Mouse (Mus musculus) T-helper 1 cell (primary cell): Measurements from ENCODE around the gene Tbx15.

Source experiments
- in situ Hi-C: fragments of 300-600 bp; cut with MboI, MseI; formaldehyde crosslinking; loops from one replicate; pipeline ENCODE4 v1.15.1; 2025; ENCODE audit warnings: high pct_unique_total_duplicates

Tbx15 gene

DNA sequence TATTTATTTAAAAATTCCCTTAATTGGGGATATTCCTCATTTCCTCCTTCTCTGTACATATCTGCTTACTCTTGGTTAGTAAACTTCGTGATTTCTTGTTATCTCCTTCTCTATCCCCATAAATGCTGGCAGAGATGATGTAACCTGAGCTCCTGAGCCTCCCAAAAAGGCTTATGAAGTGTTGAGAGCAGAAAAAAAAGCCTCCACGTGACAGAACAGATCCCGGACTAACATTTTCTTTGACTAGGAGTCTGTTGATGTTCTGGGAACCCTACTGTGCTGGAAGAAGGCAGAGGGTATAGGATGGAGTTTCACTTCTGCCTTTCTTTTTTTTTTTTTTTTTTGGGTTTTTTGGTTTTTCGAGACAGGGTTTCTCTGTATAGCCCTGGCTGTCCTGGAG, 146.9 kb downstream of the Tbx15 start:
- in situ Hi-C loops, result loop anchor here (5.0 kb wide), 1 partner anchor 35 kb away; no protein-coding TSS in a partner anchor
